Mouse (Mus musculus) kidney, adult 2 months (tissue): ENCODE data around the gene Rab10. TPM values are rescaled to one million over a fixed set of nuclear protein-coding genes. Genes with fewer than 3 reads are reported as not detected.

ENCODE experiments used
- DNase-seq: peaks from one replicate; pipeline ENCODE4 v3.0.0; 2021
- H3K27ac ChIP-seq: fragments of 200-500 bp; 2 replicates; pipeline ENCODE4 v1.5.1; 2012; ENCODE audit warnings: low read depth, low read length, control low read depth, inconsistent platforms; ENCODE audit not compliant: insufficient read depth
- H3K27me3 ChIP-seq: fragments of 200-500 bp; replicated peaks from 2 replicates; pipeline ENCODE4 v1.6.1; 2012; ENCODE audit warnings: mild to moderate bottlenecking, moderate library complexity, low read length, inconsistent platforms; ENCODE audit not compliant: control insufficient read depth, insufficient read depth
- H3K36me3 ChIP-seq: fragments of 200-500 bp; 2 replicates; pipeline ENCODE4 v1.6.1; 2012; ENCODE audit warnings: mild to moderate bottlenecking, moderate library complexity, low read length, inconsistent platforms; ENCODE audit not compliant: control insufficient read depth, insufficient read depth
- H3K4me1 ChIP-seq: fragments of 200-500 bp; 2 replicates; pipeline ENCODE4 v1.6.1; 2011; ENCODE audit warnings: low read length; ENCODE audit not compliant: control insufficient read depth, insufficient read depth
- H3K4me3 ChIP-seq: fragments of 200-500 bp; 2 replicates; pipeline ENCODE4 v1.5.1; 2011; ENCODE audit warnings: mild to moderate bottlenecking, low read depth, low read length, control low read depth; ENCODE audit not compliant: insufficient read depth
- CTCF ChIP-seq: fragments of 200-500 bp; conservative IDR thresholded peaks from 2 replicates; pipeline ENCODE4 v1.5.1; 2011; ENCODE audit warnings: low read depth, mild to moderate bottlenecking, control low read depth, low read length, moderate library complexity, mixed read lengths; ENCODE audit not compliant: insufficient read depth, insufficient read length
- POLR2A ChIP-seq: fragments of 200-500 bp; IDR thresholded peaks from one replicate; pipeline ENCODE4 v1.6.1; 2011; ENCODE audit warnings: low read depth, low read length, control low read depth
- WGBS: fragments of 180-500 bp; shearing (Covaris S2); methylation state at CpG from one replicate; pipeline ENCODE4 v1.1.7; 2018; 5-methylcytosine and 5-hydroxymethylcytosine counted together
- polyA plus RNA-seq: library from polyadenylated mRNA; depleted of rRNA; stranded (reverse); fragments of >200 nt; gene quantifications from 2 replicates; pipeline ENCODE4 v1.2.3, GENCODE M21; 2012

Gene Rab10
- polyA plus RNA-seq, 1 experiment = 34.5 TPM

- Histone ChIP-seq H3K36me3 (no peaks in the 10 kb centered on the region), H3K27ac (no peak overlapping the region), H3K4me1 (no peaks in the 10 kb centered on the region), H3K4me3 (no peak overlapping the region), H3K27me3 (no peaks in the 10 kb centered on the region)
- TF ChIP-seq POLR2A (no peak), CTCF (no peak)
- DNase-seq = no peak
Measured at GRCm38 (mm10) chr12:3347682-3348081, 37.9 kb upstream of the Rab10 start.

GRCm38 (mm10) chr12:3345038-3345437, 35.3 kb upstream of the Rab10 start:
- 74% methylated on average over 5 of the region's 5 CpGs for WGBS
- no peak overlapping the region for H3K4me3 ChIP-seq
- DNase-seq = no peak
- no peak overlapping the region for H3K27ac ChIP-seq
- no peaks in the 10 kb centered on the region for H3K4me1 ChIP-seq
- no peaks in the 10 kb centered on the region for H3K36me3 ChIP-seq
- TF ChIP-seq CTCF (no peak), POLR2A (no peak)
- H3K27me3 ChIP-seq = no peaks in the 10 kb centered on the region

GRCm38 (mm10) chr12:3344155-3344554, 34.4 kb upstream of the Rab10 start:
- H3K4me3 ChIP-seq = no peak overlapping the region
- no peaks in the 10 kb centered on the region for H3K36me3 ChIP-seq
- 77% methylated on average over 2 of the region's 2 CpGs for WGBS
- no peaks in the 10 kb centered on the region for H3K4me1 ChIP-seq
- no peak for TF ChIP-seq POLR2A
- H3K27me3 ChIP-seq = no peaks in the 10 kb centered on the region
- no peak for DNase-seq
- no peak overlapping the region for H3K27ac ChIP-seq

GRCm38 (mm10) chr12:3338931-3339330, 29.2 kb upstream of the Rab10 start:
- no peaks in the 10 kb centered on the region for H3K36me3 ChIP-seq
- H3K27me3 ChIP-seq = no peaks in the 10 kb centered on the region
- no peak for DNase-seq
- no peak overlapping the region for H3K27ac ChIP-seq
- H3K4me3 ChIP-seq = no peak overlapping the region
- 85% methylated on average over 1 of the region's 1 CpGs for whole genome bisulfite sequencing
- TF ChIP-seq POLR2A (no peak), CTCF (no peak)
- H3K4me1 ChIP-seq = no peaks in the 10 kb centered on the region

- WGBS = 75% methylated on average over 4 of the region's 4 CpGs
- DNase-seq = no peak
- Histone ChIP-seq H3K27ac (no peak overlapping the region), H3K4me1 (no peaks in the 10 kb centered on the region), H3K4me3 (no peak overlapping the region), H3K36me3 (no peaks in the 10 kb centered on the region), H3K27me3 (no peaks in the 10 kb centered on the region)
- no peak for TF ChIP-seq CTCF
Measured at GRCm38 (mm10) chr12:3329677-3330076, 19.9 kb upstream of the Rab10 start.

GRCm38 (mm10) chr12:3325232-3325631, 15.5 kb upstream of the Rab10 start:
- WGBS = 91% methylated on average over 2 of the region's 2 CpGs
- no peak overlapping the region for H3K4me3 ChIP-seq
- DNase-seq = no peak
- H3K4me1 ChIP-seq = no peaks in the 10 kb centered on the region
- no peak overlapping the region for H3K27ac ChIP-seq
- no peaks in the 10 kb centered on the region for H3K36me3 ChIP-seq
- no peaks in the 10 kb centered on the region for H3K27me3 ChIP-seq
- no peak for TF ChIP-seq CTCF
- no peak for TF ChIP-seq POLR2A

- Histone ChIP-seq H3K4me3 (no peak overlapping the region), H3K27ac (no peak overlapping the region), H3K36me3 (no peaks in the 10 kb centered on the region), H3K4me1 (no peaks in the 10 kb centered on the region), H3K27me3 (no peaks in the 10 kb centered on the region)
- DNase-seq = no peak
- 68% methylated on average over 6 of the region's 6 CpGs for WGBS
- TF ChIP-seq CTCF = no peak
- no peak for TF ChIP-seq POLR2A
Measured at GRCm38 (mm10) chr12:3323241-3323640, 13.5 kb upstream of the Rab10 start.

- TF ChIP-seq CTCF (no peak), POLR2A (no peak)
- H3K36me3 ChIP-seq = no peaks in the 10 kb centered on the region
- H3K27me3 ChIP-seq = no peaks in the 10 kb centered on the region
- no peaks in the 10 kb centered on the region for H3K4me1 ChIP-seq
- H3K27ac ChIP-seq = no peak overlapping the region
- peak; percentile 27 for DNase-seq
- H3K4me3 ChIP-seq = no peak overlapping the region
- 59% methylated on average over 4 of the region's 4 CpGs for WGBS
Measured at GRCm38 (mm10) chr12:3319377-3319776, 9.6 kb upstream of the Rab10 start.
